Mouse (Mus musculus): ENCODE measurements around the gene Eya2. TPM values are rescaled to one million over a fixed set of nuclear protein-coding genes. Genes with fewer than 3 reads are reported as not detected.

Gene Eya2
- polyA plus RNA-seq, 1 experiment = 2.4 TPM

DNA sequence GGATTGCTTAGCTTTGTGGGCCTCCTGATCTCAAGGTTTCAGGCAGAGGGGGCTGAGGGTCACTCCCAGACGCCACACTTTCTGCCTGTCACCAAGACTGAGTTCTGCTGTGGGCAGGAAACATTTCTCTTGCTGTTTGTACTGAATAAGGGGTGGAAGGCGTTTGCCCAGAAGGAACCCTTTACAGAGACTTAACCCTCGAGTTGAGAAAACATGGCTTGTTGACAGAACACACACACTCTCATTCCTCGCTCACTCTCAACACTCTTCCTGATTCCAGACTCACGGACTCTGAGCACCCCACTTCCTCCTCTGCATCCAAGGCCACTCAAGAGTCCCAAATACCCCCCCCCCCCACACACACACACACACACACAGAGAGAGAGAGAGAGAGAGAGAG is 3.3 kb downstream of the Eya2 start:
- WGBS = 35% methylated on average over 5 of the region's 5 CpGs
- TF ChIP-seq CTCF (IDR thresholded peaks at IDR 0.05; ENCODE audit: control insufficient read depth, insufficient read depth, low read length) (no peak), POLR2A (IDR thresholded peaks at IDR 0.05; ENCODE audit: borderline replicate concordance, control insufficient read depth, low read depth, low read length) (no peak)

DNA sequence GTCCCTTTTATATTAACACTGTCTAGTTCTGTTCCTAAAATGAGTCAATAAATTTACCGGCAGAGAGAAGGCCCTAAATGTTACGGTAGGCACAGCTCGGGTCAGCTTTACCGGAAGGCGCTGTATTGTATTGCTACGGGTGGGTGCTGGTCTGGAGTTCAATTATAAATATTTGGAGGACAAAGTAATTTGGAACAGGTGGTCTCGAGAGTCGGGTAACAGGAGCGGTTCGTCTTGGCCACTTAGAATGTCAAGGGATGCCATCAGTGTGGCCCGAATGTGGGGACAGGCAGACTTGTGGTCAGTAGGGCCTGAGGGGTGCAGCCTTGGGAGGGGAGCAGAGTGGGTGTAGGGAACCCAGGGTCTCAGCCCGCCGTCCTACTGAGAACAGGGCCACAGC is 4.7 kb downstream of the Eya2 start:
- 84% methylated on average over 13 of the region's 13 CpGs for whole genome bisulfite sequencing
- no peak overlapping the region for H3K4me3 ChIP-seq (replicated peaks; ENCODE audit: control insufficient read depth, low read depth, low read length)
- TF ChIP-seq CTCF (IDR thresholded peaks at IDR 0.05; ENCODE audit: control insufficient read depth, insufficient read depth, low read length) (no peak), POLR2A (IDR thresholded peaks at IDR 0.05; ENCODE audit: borderline replicate concordance, control insufficient read depth, low read depth, low read length) (no peak)
- no peak overlapping the region for H3K27ac ChIP-seq (ENCODE audit: control insufficient read depth, insufficient read depth, low read depth, low read length, poor library complexity)
- H3K4me1 ChIP-seq (ENCODE audit: control insufficient read depth, insufficient read depth, low read length) = no peaks in the 10 kb centered on the region

More for the DNA sequence above, 3.3 kb downstream of the Eya2 start:
- Histone ChIP-seq H3K4me1 (ENCODE audit: control insufficient read depth, insufficient read depth, low read length) (no peaks in the 10 kb centered on the region), H3K4me3 (replicated peaks; ENCODE audit: control insufficient read depth, low read depth, low read length) (no peak overlapping the region), H3K27ac (ENCODE audit: control insufficient read depth, insufficient read depth, low read depth, low read length, poor library complexity) (no peak overlapping the region)

DNA sequence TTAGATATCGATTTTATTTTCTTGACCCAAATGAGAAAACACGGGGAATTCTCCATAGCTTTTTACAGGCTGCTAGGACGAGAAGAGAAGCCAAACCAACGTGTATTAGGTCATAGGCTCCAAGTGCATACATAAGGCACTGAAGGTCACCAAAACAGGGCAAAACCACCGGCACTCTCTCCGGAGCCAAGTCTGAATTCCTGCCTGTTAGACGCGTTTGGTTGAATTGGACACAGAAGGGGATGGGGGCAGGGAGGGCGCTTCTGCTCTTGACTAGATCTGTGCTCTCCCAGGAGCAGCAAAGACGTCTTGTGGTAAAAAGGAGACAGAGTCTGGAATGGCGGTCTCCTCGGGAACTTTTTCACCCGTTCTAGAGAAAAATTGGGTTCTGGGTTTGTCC is 6.1 kb downstream of the Eya2 start:
- Histone ChIP-seq H3K4me1 (ENCODE audit: control insufficient read depth, insufficient read depth, low read length) (no peaks in the 10 kb centered on the region), H3K4me3 (replicated peaks; ENCODE audit: control insufficient read depth, low read depth, low read length) (no peak overlapping the region), H3K27ac (ENCODE audit: control insufficient read depth, insufficient read depth, low read depth, low read length, poor library complexity) (no peak overlapping the region)
- no peak for TF ChIP-seq POLR2A (IDR thresholded peaks at IDR 0.05; ENCODE audit: borderline replicate concordance, control insufficient read depth, low read depth, low read length)
- WGBS = 77% methylated on average over 13 of the region's 13 CpGs

GRCm38 (mm10) chr2:165601605-165602004 is 6.8 kb downstream of the Eya2 start:
- Histone ChIP-seq H3K4me1 (ENCODE audit: control insufficient read depth, insufficient read depth, low read length) (no peaks in the 10 kb centered on the region), H3K4me3 (replicated peaks; ENCODE audit: control insufficient read depth, low read depth, low read length) (no peak overlapping the region), H3K27ac (ENCODE audit: control insufficient read depth, insufficient read depth, low read depth, low read length, poor library complexity) (no peak overlapping the region)
- 72% methylated on average over 8 of the region's 8 CpGs for WGBS
- TF ChIP-seq POLR2A (IDR thresholded peaks at IDR 0.05; ENCODE audit: borderline replicate concordance, control insufficient read depth, low read depth, low read length) = no peak
- TF ChIP-seq CTCF (IDR thresholded peaks at IDR 0.05; ENCODE audit: control insufficient read depth, insufficient read depth, low read length) = no peak

DNA sequence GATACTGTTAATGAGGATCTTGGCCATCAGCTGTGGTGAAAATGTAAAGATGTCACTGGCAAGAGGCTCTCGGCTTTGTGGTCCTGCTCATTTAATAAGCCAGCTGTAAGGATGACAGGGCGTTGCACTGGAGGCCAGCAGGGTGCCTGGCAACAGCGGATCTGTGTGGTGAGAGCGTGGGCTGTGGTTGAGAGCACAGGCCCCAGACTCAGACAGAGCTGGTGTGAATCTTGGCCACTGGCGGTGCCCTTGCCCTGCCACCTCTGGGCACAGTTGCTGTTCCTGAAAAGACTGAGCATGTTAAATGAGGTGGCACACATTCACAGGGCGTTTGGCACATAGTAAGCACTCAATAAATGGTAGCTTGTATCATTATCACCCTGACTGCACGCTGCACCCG is 8.9 kb downstream of the Eya2 start:
- 32% methylated on average over 8 of the region's 8 CpGs for WGBS

GRCm38 (mm10) chr2:165611551-165612253 is 16.9 kb downstream of the Eya2 start:
- Histone ChIP-seq H3K27ac (ENCODE audit: control insufficient read depth, insufficient read depth, low read depth, low read length, poor library complexity) (no peak overlapping the region), H3K4me3 (replicated peaks; ENCODE audit: control insufficient read depth, low read depth, low read length) (no peak overlapping the region), H3K4me1 (ENCODE audit: control insufficient read depth, insufficient read depth, low read length) (no peaks in the 10 kb centered on the region)
- WGBS = 73% methylated on average over 7 of the region's 7 CpGs
- TF ChIP-seq CTCF (IDR thresholded peaks at IDR 0.05; ENCODE audit: control insufficient read depth, insufficient read depth, low read length) = no peak
- TF ChIP-seq POLR2A (IDR thresholded peaks at IDR 0.05; ENCODE audit: borderline replicate concordance, control insufficient read depth, low read depth, low read length) = no peak

More for the DNA sequence above, 8.9 kb downstream of the Eya2 start:
- TF ChIP-seq CTCF (IDR thresholded peaks at IDR 0.05; ENCODE audit: control insufficient read depth, insufficient read depth, low read length) (no peak), POLR2A (IDR thresholded peaks at IDR 0.05; ENCODE audit: borderline replicate concordance, control insufficient read depth, low read depth, low read length) (no peak)
- no peaks in the 10 kb centered on the region for H3K4me1 ChIP-seq (ENCODE audit: control insufficient read depth, insufficient read depth, low read length)
- H3K4me3 ChIP-seq (replicated peaks; ENCODE audit: control insufficient read depth, low read depth, low read length) = no peak overlapping the region
- H3K27ac ChIP-seq (ENCODE audit: control insufficient read depth, insufficient read depth, low read depth, low read length, poor library complexity) = no peak overlapping the region

DNA sequence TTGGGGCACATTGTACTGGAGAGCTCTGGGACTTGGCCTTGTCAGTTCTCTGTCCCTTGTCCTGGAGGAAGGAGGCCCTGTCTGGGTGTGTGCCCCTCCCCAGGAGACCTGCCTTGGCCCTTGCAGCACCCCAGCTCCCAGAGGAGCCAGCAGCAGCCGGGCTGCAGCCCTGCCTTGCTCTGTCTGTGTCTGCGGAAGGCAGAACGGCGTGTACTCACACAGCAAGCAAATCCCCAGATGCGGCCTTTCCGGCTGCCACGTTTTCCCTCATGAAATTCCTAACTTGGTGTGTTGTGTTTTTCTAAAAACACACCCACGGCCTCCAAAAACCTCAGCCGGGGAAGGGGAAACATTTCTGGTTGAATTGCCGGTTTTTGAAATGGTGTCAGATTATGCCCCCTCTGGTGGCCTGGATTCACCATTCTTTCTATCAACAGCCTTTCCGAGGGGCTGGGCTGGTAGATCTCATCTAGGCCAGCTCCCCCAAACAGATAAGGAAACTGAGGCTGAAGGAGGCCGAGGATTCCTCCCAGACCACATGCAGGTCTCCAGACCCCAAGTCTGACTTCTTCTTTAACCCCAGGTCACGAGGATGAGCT is 19.0 kb downstream of the Eya2 start:
- H3K27ac ChIP-seq (ENCODE audit: control insufficient read depth, insufficient read depth, low read depth, low read length, poor library complexity) = no peak overlapping the region
- no peak overlapping the region for H3K4me3 ChIP-seq (replicated peaks; ENCODE audit: control insufficient read depth, low read depth, low read length)
- 82% methylated on average over 13 of the region's 13 CpGs for WGBS
- no peaks in the 10 kb centered on the region for H3K4me1 ChIP-seq (ENCODE audit: control insufficient read depth, insufficient read depth, low read length)
- TF ChIP-seq POLR2A (IDR thresholded peaks at IDR 0.05; ENCODE audit: borderline replicate concordance, control insufficient read depth, low read depth, low read length) = no peak
- TF ChIP-seq CTCF (IDR thresholded peaks at IDR 0.05; ENCODE audit: control insufficient read depth, insufficient read depth, low read length) = no peak

DNA sequence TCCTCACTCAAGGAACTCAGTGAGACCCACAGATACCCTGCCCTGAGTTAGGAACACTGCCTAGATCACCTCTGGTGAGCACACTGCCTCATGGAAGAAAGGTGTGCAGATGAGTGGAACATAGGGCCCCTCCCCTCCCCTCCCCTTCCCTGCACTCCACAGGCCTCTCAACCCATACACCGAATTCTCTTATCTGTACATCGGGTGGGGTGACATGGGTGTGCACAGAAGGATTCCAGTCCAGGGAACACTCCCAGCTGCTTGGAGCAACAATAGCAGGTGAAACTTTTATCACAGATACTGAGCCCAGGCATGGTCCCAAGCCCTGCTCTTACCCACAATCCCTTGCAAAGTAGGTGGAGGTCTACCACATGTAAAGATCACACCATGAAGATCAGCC is 26.7 kb downstream of the Eya2 start:
- WGBS = 66% methylated on average over 2 of the region's 2 CpGs
- Histone ChIP-seq H3K4me1 (ENCODE audit: control insufficient read depth, insufficient read depth, low read length) (no peaks in the 10 kb centered on the region), H3K27ac (ENCODE audit: control insufficient read depth, insufficient read depth, low read depth, low read length, poor library complexity) (no peak overlapping the region), H3K4me3 (replicated peaks; ENCODE audit: control insufficient read depth, low read depth, low read length) (no peak overlapping the region)
- TF ChIP-seq CTCF (IDR thresholded peaks at IDR 0.05; ENCODE audit: control insufficient read depth, insufficient read depth, low read length) (no peak), POLR2A (IDR thresholded peaks at IDR 0.05; ENCODE audit: borderline replicate concordance, control insufficient read depth, low read depth, low read length) (no peak)
